Mouse (Mus musculus): Measurements from ENCODE around the gene Txk. TPM values are rescaled to one million over a fixed set of nuclear protein-coding genes. Genes with fewer than 3 reads are reported as not detected.

Txk gene
- polyA plus RNA-seq, 1 experiment from 2014 or later: not detected

GRCm38 (mm10) chr5:72758925-72759924 is 6.6 kb upstream of the Txk start:
- no peak overlapping the region for H3K27ac ChIP-seq (ENCODE audit: low read depth, low read length)
- H3K27me3 ChIP-seq (ENCODE audit: control insufficient read depth, insufficient read depth, low read length): no peaks in the 10 kb centered on the region
- 73% methylated on average over 13 of the region's 13 CpGs for WGBS
- H3K36me3 ChIP-seq (ENCODE audit: control insufficient read depth, insufficient read depth, low read length): no peaks in the 10 kb centered on the region
- no peak overlapping the region for H3K4me2 ChIP-seq (replicated peaks; ENCODE audit: low read depth, low read length)
- no peak overlapping the region for H3K9ac ChIP-seq (ENCODE audit: low read depth, low read length)
- H3K4me1 ChIP-seq (ENCODE audit: control insufficient read depth, insufficient read depth, low read length): no peaks in the 10 kb centered on the region
- no peaks in the 10 kb centered on the region for H3K9me3 ChIP-seq (ENCODE audit: control insufficient read depth, low read length)
- no peak overlapping the region for H3K4me3 ChIP-seq (ENCODE audit: low read length)
- ATAC-seq (ENCODE audit: low FRiP score, low TSS enrichment): no peak

GRCm38 (mm10) chr5:72757155-72757773 is 4.7 kb upstream of the Txk start:
- Histone ChIP-seq H3K36me3 (ENCODE audit: control insufficient read depth, insufficient read depth, low read length) (no peaks in the 10 kb centered on the region), H3K4me3 (ENCODE audit: low read length) (no peak overlapping the region), H3K9ac (ENCODE audit: low read depth, low read length) (no peak overlapping the region), H3K9me3 (ENCODE audit: control insufficient read depth, low read length) (no peaks in the 10 kb centered on the region), H3K4me1 (ENCODE audit: control insufficient read depth, insufficient read depth, low read length) (no peaks in the 10 kb centered on the region), H3K27me3 (ENCODE audit: control insufficient read depth, insufficient read depth, low read length) (no peaks in the 10 kb centered on the region), H3K27ac (ENCODE audit: low read depth, low read length) (no peak overlapping the region), H3K4me2 (replicated peaks; ENCODE audit: low read depth, low read length) (no peak overlapping the region)
- ATAC-seq (ENCODE audit: low FRiP score, low TSS enrichment): no peak
- 74% methylated on average over 18 of the region's 18 CpGs for WGBS

DNA sequence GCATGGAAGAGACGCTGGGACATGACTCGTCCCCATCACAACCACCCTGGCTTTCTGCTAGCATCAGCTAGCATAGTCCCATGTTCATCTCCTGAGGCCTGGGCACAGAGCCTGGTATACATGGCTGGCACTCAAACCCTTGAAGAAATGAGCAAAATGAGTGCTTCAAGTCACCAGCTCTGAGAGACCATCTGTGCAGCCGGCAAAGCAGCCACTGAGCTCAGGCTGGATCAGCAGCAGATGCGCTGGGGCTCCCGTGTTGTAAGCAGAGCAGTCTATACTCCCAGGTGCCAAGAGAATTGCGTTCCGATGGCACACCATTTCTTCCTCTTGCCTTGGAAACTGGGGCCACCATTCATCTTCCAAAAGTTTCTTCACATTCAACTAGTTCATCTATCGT is 3.4 kb upstream of the Txk start:
- Histone ChIP-seq H3K27me3 (ENCODE audit: control insufficient read depth, insufficient read depth, low read length) (no peaks in the 10 kb centered on the region), H3K9me3 (ENCODE audit: control insufficient read depth, low read length) (no peaks in the 10 kb centered on the region), H3K36me3 (ENCODE audit: control insufficient read depth, insufficient read depth, low read length) (no peaks in the 10 kb centered on the region), H3K4me2 (replicated peaks; ENCODE audit: low read depth, low read length) (no peak overlapping the region), H3K27ac (ENCODE audit: low read depth, low read length) (no peak overlapping the region), H3K9ac (ENCODE audit: low read depth, low read length) (no peak overlapping the region), H3K4me1 (ENCODE audit: control insufficient read depth, insufficient read depth, low read length) (no peaks in the 10 kb centered on the region), H3K4me3 (ENCODE audit: low read length) (no peak overlapping the region)
- 92% methylated on average over 8 of the region's 8 CpGs for WGBS
- no peak for ATAC-seq (ENCODE audit: low FRiP score, low TSS enrichment)

- 88% methylated on average over 2 of the region's 2 CpGs for WGBS
- no peak overlapping the region for H3K27ac ChIP-seq (ENCODE audit: low read depth, low read length)
- no peaks in the 10 kb centered on the region for H3K36me3 ChIP-seq (ENCODE audit: control insufficient read depth, insufficient read depth, low read length)
- no peak overlapping the region for H3K9ac ChIP-seq (ENCODE audit: low read depth, low read length)
- H3K9me3 ChIP-seq (ENCODE audit: control insufficient read depth, low read length): no peaks in the 10 kb centered on the region
- ATAC-seq (ENCODE audit: low FRiP score, low TSS enrichment): no peak
- H3K27me3 ChIP-seq (ENCODE audit: control insufficient read depth, insufficient read depth, low read length): no peaks in the 10 kb centered on the region
- no peak overlapping the region for H3K4me3 ChIP-seq (ENCODE audit: low read length)
- no peak overlapping the region for H3K4me2 ChIP-seq (replicated peaks; ENCODE audit: low read depth, low read length)
- no peaks in the 10 kb centered on the region for H3K4me1 ChIP-seq (ENCODE audit: control insufficient read depth, insufficient read depth, low read length)
Measured at GRCm38 (mm10) chr5:72755035-72755434, 2.5 kb upstream of the Txk start.

- Histone ChIP-seq H3K9ac (ENCODE audit: low read depth, low read length) (no peak overlapping the region), H3K27ac (ENCODE audit: low read depth, low read length) (no peak overlapping the region), H3K4me1 (ENCODE audit: control insufficient read depth, insufficient read depth, low read length) (no peaks in the 10 kb centered on the region), H3K9me3 (ENCODE audit: control insufficient read depth, low read length) (no peaks in the 10 kb centered on the region), H3K4me3 (ENCODE audit: low read length) (no peak overlapping the region), H3K27me3 (ENCODE audit: control insufficient read depth, insufficient read depth, low read length) (no peaks in the 10 kb centered on the region), H3K36me3 (ENCODE audit: control insufficient read depth, insufficient read depth, low read length) (no peaks in the 10 kb centered on the region), H3K4me2 (replicated peaks; ENCODE audit: low read depth, low read length) (no peak overlapping the region)
- ATAC-seq (ENCODE audit: low FRiP score, low TSS enrichment): no peak
- 89% methylated on average over 7 of the region's 7 CpGs for WGBS
Measured at GRCm38 (mm10) chr5:72751056-72751758, 1.4 kb downstream of the Txk start.

DNA sequence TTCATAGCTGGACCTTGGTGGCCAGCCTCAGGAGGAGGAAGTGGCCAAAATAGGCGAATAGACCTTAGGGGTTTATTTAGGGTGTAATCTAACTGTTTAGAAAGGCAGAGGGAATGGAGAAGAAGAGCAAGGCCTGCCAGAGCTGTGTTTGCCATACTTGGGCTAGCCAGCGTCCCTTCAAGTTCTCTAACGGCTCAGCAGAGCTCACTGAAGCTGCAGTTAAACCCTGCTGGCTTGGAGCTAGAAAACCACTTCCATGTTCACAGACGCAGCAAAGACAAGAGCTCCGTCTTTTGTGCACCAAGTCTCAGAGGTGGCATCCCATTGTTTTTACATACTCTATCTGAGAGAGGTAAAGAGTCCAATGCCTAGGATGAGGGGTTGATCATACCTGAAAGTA is 2.4 kb downstream of the Txk start:
- Histone ChIP-seq H3K27me3 (ENCODE audit: control insufficient read depth, insufficient read depth, low read length) (no peaks in the 10 kb centered on the region), H3K4me2 (replicated peaks; ENCODE audit: low read depth, low read length) (no peak overlapping the region), H3K4me3 (ENCODE audit: low read length) (no peak overlapping the region), H3K27ac (ENCODE audit: low read depth, low read length) (no peak overlapping the region), H3K9me3 (ENCODE audit: control insufficient read depth, low read length) (no peaks in the 10 kb centered on the region), H3K9ac (ENCODE audit: low read depth, low read length) (no peak overlapping the region), H3K4me1 (ENCODE audit: control insufficient read depth, insufficient read depth, low read length) (no peaks in the 10 kb centered on the region), H3K36me3 (ENCODE audit: control insufficient read depth, insufficient read depth, low read length) (no peaks in the 10 kb centered on the region)
- 79% methylated on average over 5 of the region's 5 CpGs for WGBS
- no peak for ATAC-seq (ENCODE audit: low FRiP score, low TSS enrichment)

DNA sequence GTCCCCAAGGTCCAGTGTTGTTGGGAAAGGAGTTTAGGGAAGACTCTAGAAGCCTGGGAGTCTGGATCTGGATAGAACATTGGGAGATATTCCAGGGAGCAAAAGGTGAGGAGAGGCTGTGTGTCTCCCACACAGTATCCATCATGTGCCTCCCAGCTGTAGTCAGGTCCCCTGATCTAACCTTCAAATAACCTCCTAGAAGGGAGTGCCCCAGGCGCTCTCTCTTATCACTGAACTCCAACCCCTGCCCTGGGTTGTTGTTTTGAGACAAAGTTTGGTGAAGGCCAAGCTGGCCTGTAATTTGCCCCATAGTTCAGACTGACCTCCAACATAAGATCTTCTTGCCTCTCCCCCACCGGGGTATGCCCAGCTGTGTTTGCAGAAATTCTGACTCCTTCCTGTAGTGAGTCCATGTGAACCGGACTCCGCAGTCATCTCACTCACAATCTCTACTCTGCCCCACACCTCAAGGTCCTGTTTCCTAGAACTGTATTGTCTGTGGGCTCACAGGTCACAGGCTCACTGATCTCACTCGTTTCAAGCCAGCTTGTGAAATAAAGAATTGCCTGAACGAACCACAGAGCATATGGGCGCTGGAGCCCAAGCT is 3.8 kb downstream of the Txk start:
- H3K9me3 ChIP-seq (ENCODE audit: control insufficient read depth, low read length): no peaks in the 10 kb centered on the region
- H3K9ac ChIP-seq (ENCODE audit: low read depth, low read length): no peak overlapping the region
- no peaks in the 10 kb centered on the region for H3K27me3 ChIP-seq (ENCODE audit: control insufficient read depth, insufficient read depth, low read length)
- WGBS: 72% methylated on average over 7 of the region's 7 CpGs
- H3K36me3 ChIP-seq (ENCODE audit: control insufficient read depth, insufficient read depth, low read length): no peaks in the 10 kb centered on the region
- H3K4me3 ChIP-seq (ENCODE audit: low read length): no peak overlapping the region
- H3K4me2 ChIP-seq (replicated peaks; ENCODE audit: low read depth, low read length): no peak overlapping the region
- H3K27ac ChIP-seq (ENCODE audit: low read depth, low read length): no peak overlapping the region
- H3K4me1 ChIP-seq (ENCODE audit: control insufficient read depth, insufficient read depth, low read length): no peaks in the 10 kb centered on the region
- ATAC-seq (ENCODE audit: low FRiP score, low TSS enrichment): no peak

DNA sequence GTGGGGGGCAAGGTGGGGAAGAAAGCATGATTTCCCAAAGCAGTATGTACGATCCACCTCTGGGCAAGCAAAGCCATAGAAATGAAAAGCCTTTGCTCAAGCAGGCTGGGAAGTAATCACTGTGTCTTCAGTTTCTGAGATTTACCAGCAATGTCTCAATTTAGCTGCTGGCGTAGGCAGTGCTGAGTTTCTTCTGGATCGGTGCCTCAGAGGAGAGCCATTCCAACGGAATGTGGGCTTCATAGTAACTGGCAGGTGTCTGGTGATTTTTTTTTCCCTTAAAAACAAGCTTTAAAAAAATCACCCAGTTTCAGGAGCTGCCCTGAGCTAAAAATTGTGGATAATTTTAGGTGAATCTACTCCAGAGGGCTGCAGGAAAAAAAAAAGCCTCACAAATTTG is 5.2 kb downstream of the Txk start:
- no peaks in the 10 kb centered on the region for H3K36me3 ChIP-seq (ENCODE audit: control insufficient read depth, insufficient read depth, low read length)
- no peaks in the 10 kb centered on the region for H3K27me3 ChIP-seq (ENCODE audit: control insufficient read depth, insufficient read depth, low read length)
- H3K4me1 ChIP-seq (ENCODE audit: control insufficient read depth, insufficient read depth, low read length): no peaks in the 10 kb centered on the region
- H3K9ac ChIP-seq (ENCODE audit: low read depth, low read length): no peak overlapping the region
- no peak for ATAC-seq (ENCODE audit: low FRiP score, low TSS enrichment)
- 78% methylated on average over 4 of the region's 4 CpGs for WGBS
- no peak overlapping the region for H3K4me2 ChIP-seq (replicated peaks; ENCODE audit: low read depth, low read length)
- H3K27ac ChIP-seq (ENCODE audit: low read depth, low read length): no peak overlapping the region
- H3K4me3 ChIP-seq (ENCODE audit: low read length): no peak overlapping the region
- no peaks in the 10 kb centered on the region for H3K9me3 ChIP-seq (ENCODE audit: control insufficient read depth, low read length)

All from kidney, embryonic 14.5 days (tissue).